Mouse (Mus musculus) limb, embryonic 14.5 days (tissue): ENCODE measurements around the gene Cyth2. TPM values are rescaled to one million over a fixed set of nuclear protein-coding genes. Genes with fewer than 3 reads are reported as not detected.

Source experiments
- ATAC-seq: fragments of 200-750 bp; cut with Nextera tagmentation; 2 replicates; pipeline ENCODE4 v1.8.0; 2017; ENCODE audit warnings: low read depth, moderate number of reproducible peaks, moderate TSS enrichment; ENCODE audit not compliant: low FRiP score
- DNase-seq: peaks from one replicate; pipeline ENCODE4 v3.0.0-alpha.2; 2015; ENCODE audit warnings: low spot score
- H3K27ac ChIP-seq: fragments of 300-500 bp; sonication (generic); replicated peaks from 2 replicates; pipeline ENCODE4 v1.5.1; 2014; ENCODE audit warnings: low read depth, mild to moderate bottlenecking, low read length, moderate library complexity, mixed read lengths
- H3K27me3 ChIP-seq: fragments of 300-500 bp; sonication (generic); 2 replicates; pipeline ENCODE4 v1.6.1; 2014; ENCODE audit warnings: low read length, mixed read lengths; ENCODE audit not compliant: control insufficient read depth, insufficient read depth
- H3K36me3 ChIP-seq: fragments of 300-500 bp; sonication (generic); 2 replicates; pipeline ENCODE4 v1.6.1; 2014; ENCODE audit warnings: mild to moderate bottlenecking, low read length, moderate library complexity, mixed read lengths; ENCODE audit not compliant: control insufficient read depth, insufficient read depth
- H3K4me1 ChIP-seq: fragments of 300-500 bp; sonication (generic); 2 replicates; pipeline ENCODE4 v1.6.1; 2014; ENCODE audit warnings: antibody characterized with exemption, low read length, mixed read lengths; ENCODE audit not compliant: control insufficient read depth, insufficient read depth
- H3K4me2 ChIP-seq: fragments of 300-500 bp; sonication (generic); replicated peaks from 2 replicates; pipeline ENCODE4 v1.6.1; 2014; ENCODE audit warnings: low read depth, mild to moderate bottlenecking, low read length, moderate library complexity; ENCODE audit not compliant: severe bottlenecking
- H3K4me3 ChIP-seq: fragments of 300-500 bp; sonication (generic); replicated peaks from 2 replicates; pipeline ENCODE4 v1.5.1; 2014; ENCODE audit warnings: low read length
- H3K9ac ChIP-seq: fragments of 300-500 bp; sonication (generic); 2 replicates; pipeline ENCODE4 v1.6.1; 2014; ENCODE audit warnings: mild to moderate bottlenecking, low read depth, low read length, moderate library complexity; ENCODE audit not compliant: severe bottlenecking
- H3K9me3 ChIP-seq: fragments of 300-500 bp; sonication (generic); 2 replicates; pipeline ENCODE4 v1.6.1; 2016; ENCODE audit warnings: low read length; ENCODE audit not compliant: control insufficient read depth
- POLR2A ChIP-seq: fragments of 200-500 bp; IDR thresholded peaks from 2 replicates; pipeline ENCODE4 v1.8.0; 2012; ENCODE audit warnings: inconsistent platforms, mild to moderate bottlenecking, moderate library complexity, borderline replicate concordance; ENCODE audit not compliant: insufficient read depth, insufficient read length; ENCODE audit errors: extremely low read depth
- WGBS: fragments of 180-500 bp; shearing (Covaris S2); extraction: QIAGEN DNeasy Blood & Tissue Kit; methylation state at CpG from one replicate; pipeline ENCODE4 v1.1.7; 2014; 5-methylcytosine and 5-hydroxymethylcytosine counted together
- polyA plus RNA-seq, 2 experiments: library from polyadenylated mRNA; depleted of rRNA in 1 of 2; stranded (reverse) in 1 of 2; unstranded in 1 of 2; fragments of >200 nt; fragmentation: Nextera tagmentation in 1 of 2; extraction: Ambion mirVana in 1 of 2; gene quantifications; 2 replicates each; pipeline versions ENCODE4 v1.2.1 to v1.2.3; 2012 to 2014

Gene Cyth2
- polyA plus RNA-seq, 2 experiments: 91.7 to 105 TPM

DNA sequence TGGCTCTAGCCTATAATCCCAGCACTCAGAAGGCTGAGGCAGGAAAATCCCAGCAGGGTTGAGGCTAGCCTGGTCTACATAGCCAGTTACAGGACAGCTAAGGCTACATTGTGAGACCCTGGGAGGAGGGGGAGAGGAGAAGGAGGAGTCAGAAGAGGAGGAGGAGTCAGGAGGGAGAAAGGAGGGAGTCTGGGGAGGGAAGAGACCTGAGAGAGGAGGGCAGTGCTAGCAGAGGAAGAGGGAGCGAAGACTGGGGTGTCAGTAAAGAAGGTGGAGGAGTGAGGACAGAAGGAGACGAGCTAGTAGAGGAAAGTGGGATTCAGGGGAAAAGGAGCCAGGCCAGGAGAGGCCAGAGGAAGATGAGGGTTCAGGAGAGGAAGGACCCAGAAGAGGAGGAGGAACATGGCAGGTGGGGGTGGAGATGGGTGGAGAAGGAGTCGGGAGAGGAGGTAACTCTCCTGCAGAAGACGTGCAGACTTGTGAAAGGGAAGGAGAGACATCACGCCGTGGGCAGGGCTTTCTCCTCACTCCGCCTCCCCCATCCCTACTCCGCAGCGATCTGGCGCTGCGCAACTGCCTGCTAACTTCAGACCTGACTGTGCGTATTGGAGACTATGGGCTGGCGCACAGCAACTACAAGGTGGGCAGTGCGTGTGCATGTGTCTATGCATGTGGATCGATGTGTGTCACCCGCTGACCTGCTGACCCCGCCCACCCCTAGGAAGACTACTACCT, 22.5 kb downstream of the Cyth2 start:
- no peak for DNase-seq
- peaks cover 77% of the 10 kb centered on the region for H3K36me3 ChIP-seq
- no peak for TF ChIP-seq POLR2A
- ATAC-seq: no peak
- H3K9me3 ChIP-seq: no peaks in the 10 kb centered on the region; the same call in 1 of the 2 replicates
- WGBS: 79% methylated on average over 17 of the region's 17 CpGs
- no peak overlapping the region for H3K4me2 ChIP-seq
- H3K9ac ChIP-seq: no peak overlapping the region
- no peak overlapping the region for H3K27ac ChIP-seq
- H3K27me3 ChIP-seq: peaks cover 2% of the 10 kb centered on the region; the same call in 1 of the 2 replicates
- peaks cover under 1% of the 10 kb centered on the region; the same call in 1 of the 2 replicates for H3K4me1 ChIP-seq
- H3K4me3 ChIP-seq: no peak overlapping the region

GRCm38 (mm10) chr7:45790721-45791120, 23.7 kb downstream of the Cyth2 start:
- no peak for DNase-seq
- no peak for TF ChIP-seq POLR2A
- Histone ChIP-seq H3K4me1 (peaks cover 5% of the 10 kb centered on the region), H3K4me3 (no peak overlapping the region), H3K9me3 (no peaks in the 10 kb centered on the region), H3K9ac (no peak overlapping the region), H3K27ac (no peak overlapping the region), H3K4me2 (no peak overlapping the region), H3K27me3 (no peaks in the 10 kb centered on the region), H3K36me3 (peaks cover 71% of the 10 kb centered on the region)
- no peak for ATAC-seq
- WGBS: 64% methylated on average over 6 of the region's 6 CpGs

DNA sequence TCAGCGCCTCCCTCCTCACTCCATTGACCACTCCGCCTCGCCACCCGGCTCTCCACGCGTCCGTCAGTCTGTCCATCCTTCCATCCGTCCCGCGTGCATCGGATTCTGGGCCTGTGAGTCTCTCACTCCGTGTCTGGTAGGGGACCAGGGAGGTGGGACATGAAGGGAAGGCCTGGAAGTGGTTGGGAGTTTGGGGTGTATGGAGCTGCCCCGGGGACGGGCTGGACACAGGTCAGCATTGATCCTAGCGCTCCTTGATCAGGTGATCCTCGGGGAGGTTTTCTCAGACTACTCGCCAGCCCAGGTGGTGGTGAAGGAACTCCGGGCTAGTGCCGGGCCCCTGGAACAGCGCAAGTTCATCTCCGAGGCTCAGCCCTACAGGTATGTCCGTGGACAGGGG, 26.7 kb downstream of the Cyth2 start:
- Histone ChIP-seq H3K36me3 (peaks cover 41% of the 10 kb centered on the region), H3K4me3 (0 out of 2 replicates have a peak overlapping the region, but pooled peaks have one; percentile 83), H3K9ac (no peak overlapping the region)

GRCm38 (mm10) chr7:45786661-45787413, 27.5 kb downstream of the Cyth2 start:
- ATAC-seq (peak; percentile 42; the same call in 1 of the 2 replicates), DNase-seq (peak; percentile 66)
- Histone ChIP-seq H3K4me2 (peak overlapping the region; percentile 95), H3K4me1 (peaks cover 18% of the 10 kb centered on the region), H3K36me3 (peaks cover 35% of the 10 kb centered on the region), H3K9ac (no peak overlapping the region), H3K4me3 (peak overlapping the region; percentile 83), H3K27me3 (no peaks in the 10 kb centered on the region), H3K27ac (no peak overlapping the region), H3K9me3 (no peaks in the 10 kb centered on the region)
- TF ChIP-seq POLR2A: no peak
- 5% methylated on average over 17 of the region's 17 CpGs for whole genome bisulfite sequencing

More for the DNA sequence above, 26.7 kb downstream of the Cyth2 start:
- TF ChIP-seq POLR2A: no peak
- ATAC-seq (no peak), DNase-seq (no peak)
- peak overlapping the region; percentile 95; the same call in 1 of the 2 replicates for H3K4me2 ChIP-seq
- no peaks in the 10 kb centered on the region for H3K27me3 ChIP-seq
- H3K4me1 ChIP-seq: peaks cover 18% of the 10 kb centered on the region
- WGBS: 83% methylated on average over 22 of the region's 22 CpGs
- H3K27ac ChIP-seq: no peak overlapping the region
- H3K9me3 ChIP-seq: no peaks in the 10 kb centered on the region

GRCm38 (mm10) chr7:45786136-45786578, 28.2 kb downstream of the Cyth2 start:
- H3K27me3 ChIP-seq: no peaks in the 10 kb centered on the region
- H3K27ac ChIP-seq: peak overlapping the region; percentile 48; the same call in 1 of the 2 replicates
- H3K36me3 ChIP-seq: peaks cover 32% of the 10 kb centered on the region
- H3K9me3 ChIP-seq: no peaks in the 10 kb centered on the region
- no peak for TF ChIP-seq POLR2A
- peak overlapping the region; percentile 83 for H3K4me3 ChIP-seq
- peak overlapping the region; percentile 66 for H3K9ac ChIP-seq
- ATAC-seq: peak; percentile 71
- peak overlapping the region; percentile 95 for H3K4me2 ChIP-seq
- peak; percentile 82 for DNase-seq
- 0% methylated on average over 14 of the region's 14 CpGs for WGBS
- H3K4me1 ChIP-seq: peaks cover 18% of the 10 kb centered on the region
